Mouse (Mus musculus) thymus, postnatal 36 days (tissue): ENCODE results near the gene Klk1b4.

ENCODE experiments used
- DNase-seq, 2 experiments: peaks; one replicate each; pipeline ENCODE4 v3.0.0; 2022; ENCODE audit warnings: mixed read lengths in 2 of 2

The Klk1b4 gene

GRCm38 (mm10) chr7:44254930-44255329, 47.7 kb downstream of the Klk1b4 start:
- no peak for DNase-seq

DNA sequence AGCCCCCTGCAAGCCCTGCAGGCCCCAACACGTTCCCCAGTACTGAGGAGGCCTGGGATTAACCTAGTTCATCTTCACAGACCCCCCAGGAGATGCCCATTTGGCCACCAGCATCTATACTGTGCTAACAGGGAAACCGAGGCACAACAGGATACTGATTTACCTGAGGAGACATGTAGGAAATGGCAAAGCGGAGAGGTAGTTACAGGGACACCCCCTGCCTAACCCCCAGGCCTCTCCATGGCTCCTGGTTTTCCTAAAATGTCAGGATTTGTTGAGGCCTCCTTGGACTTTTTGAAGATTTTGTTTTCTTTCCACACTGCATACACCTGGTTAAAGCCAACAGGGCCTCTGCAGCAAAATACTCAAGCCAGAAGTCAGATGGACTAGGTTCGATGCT, 50.0 kb downstream of the Klk1b4 start, which contains the start of gene Acp4:
Gene Acp4 (minus strand): TSS at position 101 of the 400 bp plus-strand sequence.
- DNase-seq = no peak

GRCm38 (mm10) chr7:44260410-44260809, 53.2 kb downstream of the Klk1b4 start:
- DNase-seq = no peak

DNA sequence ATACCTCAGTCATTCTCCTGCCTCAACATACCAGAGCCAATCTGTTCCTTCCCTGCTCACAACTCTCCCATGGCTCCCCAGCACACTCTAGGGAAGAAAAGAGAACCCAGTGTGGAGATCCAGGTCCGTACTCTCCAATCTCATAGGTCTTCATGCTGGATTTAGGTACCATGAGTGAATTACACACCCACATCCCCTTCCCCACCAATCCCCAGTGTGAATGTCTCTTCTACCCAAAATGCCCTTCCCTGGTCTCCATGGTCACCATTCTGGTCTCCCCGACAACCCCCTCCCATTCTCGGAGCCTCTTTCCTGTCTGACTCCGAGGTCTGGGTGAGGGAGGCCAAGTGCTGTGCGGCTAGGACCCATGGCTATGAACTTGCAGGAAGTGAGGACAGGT, 53.9 kb downstream of the Klk1b4 start, which contains the start of gene Gm15517:
Gene Gm15517 (plus strand): TSS at position 301 of the 400 bp plus-strand sequence.
- no peak for DNase-seq
